Comparison of ENCODE assay signal across 26 mouse cellular contexts in genomic region chr16:95387008-95387407, GRCm38 (mm10).
DNase-seq lines count a peak whose midpoint lies in the region; ATAC-seq and TF ChIP-seq lines count a peak whose summit lies in the region.
"Had no signal": no experiment of that assay in that cellular context is flagged by ENCODE, and none has a peak within 500 bp of the region (broad histone marks: within the 10 kb centered on the region; RNA-seq: fewer than 3 reads in every experiment).

No protein-coding gene starts in this region.

- TF ChIP-seq CTCF in midbrain, postnatal 0 days (IDR thresholded peaks at IDR 0.05), result no peak

- no peak overlapping the region for H3K27ac ChIP-seq in midbrain, postnatal 0 days (ENCODE audit: low read depth, low read length)
- no peak overlapping the region for H3K27ac ChIP-seq in midbrain, embryonic 10.5 days (replicated peaks)
- H3K27ac ChIP-seq: embryonic facial prominence, embryonic 13.5 days; embryonic facial prominence, embryonic 15.5 days; forebrain, embryonic 10.5 days; forebrain, embryonic 12.5 days had no signal

- ATAC-seq in midbrain, postnatal 0 days (ENCODE audit: low FRiP score), result no peak
- ATAC-seq: CD4-positive, CD25-positive, alpha-beta regulatory T cell, adult 4 months; forebrain, embryonic 14.5 days; forebrain, embryonic 16.5 days had no signal

- DNase-seq in cerebellum, postnatal 10 days, result peak; percentile 52 to 58
- DNase-seq in cerebellum, postnatal 4 days (ENCODE audit: low spot score in 2 of 2), result no peak
- DNase-seq in left cerebral cortex, postnatal 4 days, result peak; percentile 39
- DNase-seq in left cerebral cortex, adult 8-10 months (ENCODE audit: low spot score in 2 of 2), result no peak
- peak; percentile 48 for DNase-seq in midbrain, postnatal 0 days (ENCODE audit: low spot score)
- DNase-seq in midbrain, embryonic 10.5 days (ENCODE audit: low spot score), result no peak
- DNase-seq in thymus, adult 18-20 months, result no peak
- DNase-seq: adrenal gland, adult 2 months; adrenal gland, postnatal 14 days; adrenal gland, postnatal 36 days; B cell, adult 2 months; cerebellum, adult 11 months; cerebellum, adult 18-20 months; cerebellum, adult 8-10 months; cerebellum, adult 9-11 months; cerebellum, postnatal 25 days; embryo, embryonic 11 days had no signal

- no peak overlapping the region for H3K4me2 ChIP-seq in midbrain, postnatal 0 days (ENCODE audit: low read depth, low read length, poor library complexity, severe bottlenecking)
- H3K4me2 ChIP-seq: embryonic facial prominence, embryonic 13.5 days; embryonic facial prominence, embryonic 15.5 days; forebrain, embryonic 12.5 days had no signal

- intact Hi-C loops in left cerebral cortex, postnatal 4 days (cut with DNase I), result no loop called here

- H3K4me3 ChIP-seq in midbrain, postnatal 0 days (ENCODE audit: low read depth, low read length), result no peak overlapping the region
- H3K4me3 ChIP-seq in midbrain, embryonic 10.5 days, result no peak overlapping the region
- H3K4me3 ChIP-seq: embryonic facial prominence, embryonic 13.5 days; embryonic facial prominence, embryonic 15.5 days; erythroblast, embryonic 14.5 days; forebrain, embryonic 10.5 days; forebrain, embryonic 12.5 days had no signal

- H3K36me3 ChIP-seq in midbrain, postnatal 0 days (ENCODE audit: insufficient read depth, low read length), result no peaks in the 10 kb centered on the region
- H3K36me3 ChIP-seq in midbrain, embryonic 10.5 days, result no peaks in the 10 kb centered on the region
- H3K36me3 ChIP-seq: embryonic facial prominence, embryonic 15.5 days; forebrain, embryonic 10.5 days; forebrain, embryonic 12.5 days had no signal

- H3K27me3 ChIP-seq in midbrain, postnatal 0 days (ENCODE audit: insufficient read depth, low read length), result no peaks in the 10 kb centered on the region
- no peaks in the 10 kb centered on the region for H3K27me3 ChIP-seq in midbrain, embryonic 10.5 days (ENCODE audit: low read depth, poor library complexity, severe bottlenecking)
- H3K27me3 ChIP-seq: CH12.LX; embryonic facial prominence, embryonic 13.5 days; embryonic facial prominence, embryonic 15.5 days; forebrain, embryonic 12.5 days had no signal

- WGBS in midbrain, postnatal 0 days, result 93% methylated on average over 2 of the region's 2 CpGs
- WGBS in midbrain, embryonic 10.5 days, result 85% methylated on average over 2 of the region's 2 CpGs

- no peaks in the 10 kb centered on the region for H3K9me3 ChIP-seq in midbrain, postnatal 0 days (ENCODE audit: low read length)
- H3K9me3 ChIP-seq in midbrain, embryonic 10.5 days (replicated peaks), result no peaks in the 10 kb centered on the region
- H3K9me3 ChIP-seq: embryonic facial prominence, embryonic 13.5 days; embryonic facial prominence, embryonic 15.5 days; forebrain, embryonic 10.5 days; forebrain, embryonic 12.5 days had no signal

- H3K4me1 ChIP-seq in midbrain, postnatal 0 days (ENCODE audit: insufficient read depth, low read length), result no peaks in the 10 kb centered on the region
- H3K4me1 ChIP-seq in midbrain, embryonic 10.5 days, result no peaks in the 10 kb centered on the region
- H3K4me1 ChIP-seq: embryonic facial prominence, embryonic 13.5 days; embryonic facial prominence, embryonic 15.5 days; forebrain, embryonic 10.5 days; forebrain, embryonic 12.5 days had no signal

- no peak overlapping the region for H3K9ac ChIP-seq in midbrain, postnatal 0 days (replicated peaks; ENCODE audit: low read length, poor library complexity, severe bottlenecking)
- H3K9ac ChIP-seq: embryonic facial prominence, embryonic 13.5 days; embryonic facial prominence, embryonic 15.5 days; forebrain, embryonic 12.5 days had no signal

Comparison
In these comparisons a context has a peak if more than half of its experiments do, and no peak if none do; other contexts are left out.
1. DNase-seq: peak in cerebellum, postnatal 10 days (2 of 2), left cerebral cortex, postnatal 4 days (single experiment) and midbrain, postnatal 0 days (single experiment); none in cerebellum, postnatal 4 days (0 of 2), left cerebral cortex, adult 8-10 months (0 of 2), midbrain, embryonic 10.5 days (single experiment) and thymus, adult 18-20 months (0 of 2).